Mouse (Mus musculus) ovary, adult 2 months (tissue): ENCODE measurements around the gene Ube2c. TPM values are rescaled to one million over a fixed set of nuclear protein-coding genes. Genes with fewer than 3 reads are reported as not detected.

Source experiments
- polyA plus RNA-seq: library from polyadenylated mRNA; depleted of rRNA; stranded (reverse); fragments of >200 nt; gene quantifications from 2 replicates; pipeline ENCODE4 v1.2.3, GENCODE M21; 2012; rRNA removed

Gene Ube2c
- 63.8 and 111 TPM in 2 replicates for polyA plus RNA-seq

DNA sequence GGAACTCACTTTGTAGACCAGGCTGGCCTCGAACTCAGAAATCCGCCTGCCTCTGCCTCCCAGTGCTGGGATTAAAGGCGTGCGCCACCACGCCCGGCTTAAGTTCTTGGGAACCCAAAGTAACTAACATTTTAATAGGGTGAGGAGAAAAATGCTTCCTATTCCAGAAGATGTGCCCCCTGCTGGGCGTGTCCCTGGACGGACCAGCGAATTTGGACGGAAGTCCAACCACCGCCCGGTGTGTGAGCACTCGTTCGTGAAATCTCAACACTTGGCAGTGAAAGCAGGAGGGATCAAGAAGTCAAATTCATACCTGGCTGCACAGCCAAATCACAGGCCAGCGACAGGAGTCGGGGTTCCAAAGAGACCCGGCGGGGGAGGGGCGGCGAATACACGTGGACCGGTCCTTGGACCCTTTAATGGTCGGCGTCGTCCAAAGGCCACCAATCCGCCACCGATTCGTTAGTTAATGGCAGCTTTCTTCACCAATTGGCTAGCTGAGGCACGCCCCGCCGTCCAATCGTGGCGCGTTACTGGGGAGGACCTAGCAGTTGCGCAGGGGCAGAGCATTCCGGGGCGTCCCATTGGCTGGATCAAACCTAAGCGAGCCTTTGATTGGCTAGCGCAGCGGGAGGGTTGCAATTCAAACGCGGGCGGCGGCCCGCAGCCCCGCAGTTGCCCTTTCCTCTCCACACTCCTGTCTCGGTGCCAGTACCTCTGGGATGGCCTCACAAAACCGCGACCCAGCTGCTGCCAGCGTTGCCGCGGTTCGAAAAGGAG is at the start of gene Ube2c:
Ube2c (plus strand) TSS at position 641 of the 780 bp plus-strand sequence.

DNA sequence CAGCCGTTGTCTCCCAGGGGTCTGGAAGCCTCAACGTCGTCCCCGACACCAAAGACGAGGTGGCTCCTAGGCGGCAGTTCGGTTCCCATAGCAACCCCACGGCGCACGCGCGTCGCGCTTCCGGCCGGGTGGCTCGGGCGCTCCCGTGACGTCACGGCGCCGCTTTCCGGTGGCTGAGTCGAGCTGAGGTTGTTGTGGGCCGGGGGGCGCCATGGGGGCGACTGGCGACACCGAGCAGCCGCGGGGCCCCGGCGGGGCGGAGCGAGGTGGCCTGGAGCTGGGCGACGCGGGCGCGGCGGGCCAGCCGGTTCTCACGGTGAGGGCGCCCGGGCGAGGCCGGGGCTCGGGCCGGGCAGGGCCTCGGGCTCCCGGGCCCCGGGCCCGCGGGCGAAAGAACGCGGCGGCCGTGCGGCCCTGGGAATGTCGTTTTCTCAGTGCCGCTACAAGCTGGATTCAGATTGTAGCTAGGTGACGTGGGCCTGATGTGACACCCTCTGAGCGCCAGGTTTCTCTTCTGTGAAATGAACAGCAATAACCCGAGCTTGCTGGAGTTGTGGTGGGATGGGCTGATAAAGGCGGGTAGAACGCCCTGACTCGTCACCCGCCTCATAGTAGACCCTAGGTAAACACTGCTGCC is 23.7 kb upstream of the Ube2c start, which contains the start of the genes Wfdc3 and Dnttip1:
Wfdc3 (minus strand) TSS at position 89 of the 637 bp plus-strand sequence.
Dnttip1 (plus strand) TSS at position 141 of the 637 bp plus-strand sequence.

DNA sequence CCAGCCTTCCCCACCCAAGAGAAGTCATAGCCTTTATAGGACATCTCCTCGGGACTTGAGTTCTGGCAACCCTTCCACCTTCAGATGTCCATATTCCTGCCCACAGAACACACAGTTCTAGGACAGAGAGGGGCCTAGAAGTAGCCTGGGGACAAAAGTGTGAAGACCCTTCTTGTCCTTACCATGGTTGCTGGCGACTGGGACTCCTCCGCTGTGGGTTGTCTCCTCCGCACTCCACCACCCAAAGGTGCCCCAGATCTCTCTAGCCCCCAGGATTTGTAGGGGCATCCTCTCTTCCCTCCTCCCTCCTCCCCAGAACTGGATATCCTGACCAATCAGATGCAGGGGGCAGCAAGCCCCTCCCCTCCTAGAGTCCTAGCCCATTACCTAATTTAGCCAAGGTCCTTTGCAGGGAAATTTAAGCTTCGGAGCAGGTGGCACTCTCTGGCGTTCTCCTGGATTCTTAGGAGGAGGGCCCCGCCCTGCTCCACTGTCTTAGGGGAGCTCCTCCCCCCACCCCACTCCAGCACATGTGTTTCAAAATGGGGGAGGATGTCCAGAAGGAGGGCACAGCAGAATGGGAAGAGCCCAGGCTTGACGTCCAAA is 9.9 kb downstream of the Ube2c start, which contains the start of gene Tnnc2:
Tnnc2 (minus strand) TSS at position 487 of the 606 bp plus-strand sequence.

DNA sequence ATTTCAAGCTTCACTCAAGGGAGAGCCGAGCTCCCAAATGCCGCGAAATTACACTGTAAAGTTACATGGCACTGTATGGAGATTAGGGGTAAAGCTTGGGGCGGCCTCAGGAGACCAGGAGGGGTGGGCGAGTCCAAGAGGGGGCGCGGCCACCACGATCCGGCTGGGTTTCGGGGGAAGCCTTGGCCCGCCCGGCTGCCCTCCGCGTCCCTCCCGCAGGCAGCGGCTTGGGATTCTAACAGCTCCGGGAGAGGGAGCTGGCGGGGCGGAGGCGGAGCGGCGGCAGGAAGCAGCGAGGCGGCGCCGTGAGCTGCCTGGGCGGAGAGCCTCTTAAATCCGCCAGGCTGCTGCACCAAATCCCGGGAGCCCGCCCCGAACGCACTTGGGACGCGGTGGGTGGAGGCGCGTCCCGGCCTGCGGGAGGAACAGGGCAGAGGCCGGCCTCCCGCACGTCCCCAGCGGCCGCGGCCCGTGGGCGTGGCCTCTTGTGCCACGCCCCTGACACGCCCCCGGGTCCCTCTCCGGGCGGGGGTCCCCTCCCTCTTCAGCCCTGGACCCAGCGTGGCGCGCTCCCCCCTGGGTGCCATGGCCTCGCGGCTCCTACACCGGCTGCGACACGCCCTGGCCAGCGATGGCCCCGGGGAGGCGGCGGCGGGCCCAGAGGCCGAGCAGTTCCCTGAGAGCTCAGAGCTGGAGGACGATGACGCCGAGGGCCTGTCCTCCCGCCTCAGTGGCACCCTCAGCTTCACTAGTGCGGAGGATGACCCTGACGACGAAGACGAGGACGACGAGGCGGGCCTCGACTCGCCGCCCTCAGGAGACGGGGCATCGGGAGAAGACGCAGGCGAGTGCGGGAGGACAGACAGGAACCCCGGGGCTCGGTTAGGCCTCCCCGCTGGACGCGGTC is 16.0 kb downstream of the Ube2c start, which contains the start of gene Snx21:
Snx21 (plus strand) TSS at position 343 of the 907 bp plus-strand sequence.

DNA sequence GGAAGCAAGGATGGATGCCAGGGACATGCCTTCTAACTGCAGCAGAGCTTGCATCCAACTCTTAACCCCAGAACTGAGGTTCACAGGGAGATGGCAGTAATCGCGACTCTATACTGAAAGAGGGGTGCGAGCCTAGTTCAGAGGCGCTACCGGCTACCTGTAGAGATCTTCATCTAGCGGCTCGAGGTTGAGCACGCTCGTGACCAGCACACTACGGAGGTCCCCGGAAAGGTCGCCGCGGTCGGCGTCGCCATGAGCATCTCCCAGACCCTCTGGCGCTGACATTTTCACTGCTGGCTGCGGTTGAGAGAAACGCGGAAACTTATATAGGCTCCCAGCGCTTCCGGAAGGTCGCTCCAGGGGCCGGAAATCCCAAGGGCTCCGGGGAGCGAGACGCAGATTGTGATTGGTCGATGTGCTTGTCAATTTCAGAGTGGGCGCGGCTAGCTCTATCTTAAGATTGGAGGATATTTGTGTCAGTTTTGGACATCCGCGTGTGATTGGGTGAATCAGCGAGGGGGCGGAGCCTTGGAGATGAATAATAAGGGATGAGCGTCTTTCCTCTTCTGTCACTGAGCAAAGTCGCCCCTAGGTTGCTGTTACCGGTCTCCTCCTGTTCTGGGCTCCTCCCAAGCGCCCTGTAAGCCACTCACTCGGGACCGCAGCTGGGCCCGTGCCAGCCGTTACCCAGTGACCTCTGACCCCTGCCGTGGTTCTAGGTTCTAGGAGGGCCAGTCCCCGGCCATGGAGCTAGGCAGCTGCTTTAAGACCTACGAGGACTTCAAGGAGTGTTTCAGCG is 35.0 kb downstream of the Ube2c start, which contains the start of the genes Acot8 and Zswim3:
Acot8 (minus strand) TSS at position 350 of the 799 bp plus-strand sequence.
Zswim3 (plus strand) TSS at position 566 of the 799 bp plus-strand sequence.

GRCm38 (mm10) chr2:164822636-164823165 is 53.0 kb downstream of the Ube2c start, which contains the start of gene Zswim1:
Gene Zswim1 (plus strand): TSS chr2:164822686.

Other genes starting within 250 kb of the Ube2c start
- 222 and 266 TPM in 2 replicates for gene Wfdc2, start 207.5 kb upstream of the Ube2c start, polyA plus RNA-seq
- not detected in 2 replicates for gene Spint3, start 196.4 kb upstream of the Ube2c start, polyA plus RNA-seq
- gene Wfdc6a, start 184.5 kb upstream of the Ube2c start, polyA plus RNA-seq, result 1.2 TPM in 2 replicates
- gene Eppin, start 176.3 kb upstream of the Ube2c start, polyA plus RNA-seq, result 1.6 and 1.7 TPM in 2 replicates
- gene Wfdc6b, start 156.4 kb upstream of the Ube2c start, polyA plus RNA-seq, result 0.36 and 0.62 TPM in 2 replicates
- 1.0 and 1.4 TPM in 2 replicates for gene Wfdc8, start 156.3 kb upstream of the Ube2c start, polyA plus RNA-seq
- gene Wfdc16, start 131.1 kb upstream of the Ube2c start, polyA plus RNA-seq, result 0.33 TPM in 1 of 2 replicates, not detected in the other
- gene Wfdc10, start 113.9 kb upstream of the Ube2c start, polyA plus RNA-seq, result 44.5 and 78.3 TPM in 2 replicates
- gene Wfdc9, start 113.3 kb upstream of the Ube2c start, polyA plus RNA-seq, result not detected in 2 replicates
- gene Wfdc11, start 95.8 kb upstream of the Ube2c start, polyA plus RNA-seq, result not detected in 2 replicates
- 0.49 and 0.74 TPM in 2 replicates for gene Wfdc13, start 84.8 kb upstream of the Ube2c start, polyA plus RNA-seq
- not detected in 2 replicates for gene Spint4, start 71.4 kb upstream of the Ube2c start, polyA plus RNA-seq
- not detected in 2 replicates for gene Spint5, start 54.6 kb upstream of the Ube2c start, polyA plus RNA-seq
- gene Wfdc3, start 24.0 kb upstream of the Ube2c start, polyA plus RNA-seq, result 1.3 and 2.9 TPM in 2 replicates
- gene Dnttip1, start 23.9 kb upstream of the Ube2c start, polyA plus RNA-seq, result 70.1 and 74.7 TPM in 2 replicates
- gene Tnnc2, start 10.1 kb downstream of the Ube2c start, polyA plus RNA-seq, result 0.77 TPM in 1 of 2 replicates, not detected in the other
- 62.2 and 74.1 TPM in 2 replicates for gene Snx21, start 15.9 kb downstream of the Ube2c start, polyA plus RNA-seq
- 55.4 and 62.0 TPM in 2 replicates for gene Acot8, start 35.0 kb downstream of the Ube2c start, polyA plus RNA-seq
- gene Zswim3, start 35.2 kb downstream of the Ube2c start, polyA plus RNA-seq, result 4.4 and 4.9 TPM in 2 replicates
- 16.5 and 18.3 TPM in 2 replicates for gene Zswim1, start 52.8 kb downstream of the Ube2c start, polyA plus RNA-seq
- 0.44 and 0.46 TPM in 2 replicates for gene Spata25, start 58.6 kb downstream of the Ube2c start, polyA plus RNA-seq
- gene Ctsa, start 63.0 kb downstream of the Ube2c start, polyA plus RNA-seq, result 262 and 403 TPM in 2 replicates
- 15.8 and 20.4 TPM in 2 replicates for gene Neurl2, start 63.6 kb downstream of the Ube2c start, polyA plus RNA-seq
- 173 and 213 TPM in 2 replicates for gene Pltp, start 87.8 kb downstream of the Ube2c start, polyA plus RNA-seq
- 46.6 and 47.4 TPM in 2 replicates for gene Pcif1, start 109.4 kb downstream of the Ube2c start, polyA plus RNA-seq
- 43.6 and 45.0 TPM in 2 replicates for gene Zfp335, start 141.9 kb downstream of the Ube2c start, polyA plus RNA-seq
- 9.3 and 10.8 TPM in 2 replicates for gene Mmp9, start 170.9 kb downstream of the Ube2c start, polyA plus RNA-seq
- 4.0 and 4.2 TPM in 2 replicates for gene Slc12a5, start 190.9 kb downstream of the Ube2c start, polyA plus RNA-seq